Mouse (Mus musculus): ENCODE data around the gene Tmem203. TPM values are rescaled to one million over a fixed set of nuclear protein-coding genes. Genes with fewer than 3 reads are reported as not detected.
A peak's percentile ranks its signal among the peaks of the same experiment; 100 is the strongest.

The Tmem203 gene
- 10 to 100 TPM; 34.3 to 38.0 TPM for total RNA-seq (2021)
- long read RNA-seq, experiment 1, transcript Tmem203-201 (1 exons, 854 nt): major isoform, 18 of 18 reads
- long read RNA-seq, experiment 1, partial matches to known transcripts: 0 of 18 reads
- long read RNA-seq, experiment 1, other reads (novel, unspliced or antisense): 0 of 18 reads
- long read RNA-seq, experiment 2, transcript Tmem203-201 (1 exons, 854 nt): major isoform, 33 of 33 reads
- long read RNA-seq, experiment 2, partial matches to known transcripts: 0 of 33 reads
- long read RNA-seq, experiment 2, other reads (novel, unspliced or antisense): 0 of 33 reads

- peak; percentile 80 to 87 for DNase-seq (ENCODE audit: low spot score in 2 of 2)
These were observed at the start of gene Tmem203 for GRCm38 (mm10) chr2:25255284-25255779. TSS of gene Tmem203 (plus strand) at chr2:25255439.

- no peak for DNase-seq (ENCODE audit: low spot score in 2 of 2)
These were observed 47.6 kb upstream of the Tmem203 start for GRCm38 (mm10) chr2:25207593-25207992.

- no peak for DNase-seq (ENCODE audit: low spot score in 2 of 2)
These were observed 44.6 kb upstream of the Tmem203 start for GRCm38 (mm10) chr2:25210686-25211085.

- DNase-seq (ENCODE audit: low spot score in 2 of 2): peak; percentile 81 to 84
These were observed 44.0 kb upstream of the Tmem203 start, which contains the start of gene Nelfb for GRCm38 (mm10) chr2:25211121-25211670. TSS of gene Nelfb (minus strand) at chr2:25211489.

- DNase-seq (ENCODE audit: low spot score in 2 of 2): no peak
These were observed 41.9 kb upstream of the Tmem203 start for GRCm38 (mm10) chr2:25213266-25213865.

GRCm38 (mm10) chr2:25214444-25214843, 40.8 kb upstream of the Tmem203 start, which contains the start of gene Stpg3:
TSS of gene Stpg3 (minus strand) at chr2:25214637.
- DNase-seq (ENCODE audit: low spot score in 2 of 2): no peak

GRCm38 (mm10) chr2:25217666-25218065, 37.6 kb upstream of the Tmem203 start:
- DNase-seq (ENCODE audit: low spot score in 2 of 2): no peak

GRCm38 (mm10) chr2:25218445-25218844, 36.8 kb upstream of the Tmem203 start, which contains the start of gene Fam166a:
TSS of gene Fam166a (plus strand) at chr2:25218745.
- DNase-seq (ENCODE audit: low spot score in 2 of 2): no peak

- DNase-seq (ENCODE audit: low spot score in 2 of 2): no peak
These were observed 33.9 kb upstream of the Tmem203 start for GRCm38 (mm10) chr2:25221331-25221772.

- DNase-seq (ENCODE audit: low spot score in 2 of 2): no peak
These were observed 31.4 kb upstream of the Tmem203 start for GRCm38 (mm10) chr2:25223681-25224491.

- no peak for DNase-seq (ENCODE audit: low spot score in 2 of 2)
These were observed 30.8 kb upstream of the Tmem203 start, which contains the start of gene Tubb4b for GRCm38 (mm10) chr2:25224492-25224765. TSS of gene Tubb4b (minus strand) at chr2:25224702.

GRCm38 (mm10) chr2:25224766-25225752, 30.2 kb upstream of the Tmem203 start:
- peak; percentile 98 to 100 for DNase-seq (ENCODE audit: low spot score in 2 of 2)

- DNase-seq (ENCODE audit: low spot score in 2 of 2): no peak
These were observed 29.3 kb upstream of the Tmem203 start for GRCm38 (mm10) chr2:25225811-25226379.

- peak; percentile 59 to 78 for DNase-seq (ENCODE audit: low spot score in 2 of 2)
These were observed 28.4 kb upstream of the Tmem203 start for GRCm38 (mm10) chr2:25226864-25227263.

- no peak for DNase-seq (ENCODE audit: low spot score in 2 of 2)
These were observed 27.8 kb upstream of the Tmem203 start for GRCm38 (mm10) chr2:25227406-25227805.

- DNase-seq (ENCODE audit: low spot score in 2 of 2): peak; percentile 86 to 90
These were observed 26.8 kb upstream of the Tmem203 start for GRCm38 (mm10) chr2:25228431-25228889.

- DNase-seq (ENCODE audit: low spot score in 2 of 2): no peak
These were observed 26.2 kb upstream of the Tmem203 start for GRCm38 (mm10) chr2:25228995-25229530.

GRCm38 (mm10) chr2:25229582-25229981, 25.7 kb upstream of the Tmem203 start:
- no peak for DNase-seq (ENCODE audit: low spot score in 2 of 2)

GRCm38 (mm10) chr2:25230581-25230980, 24.7 kb upstream of the Tmem203 start:
- no peak for DNase-seq (ENCODE audit: low spot score in 2 of 2)

All from layer of hippocampus, postnatal 14 days (tissue).